Mouse (Mus musculus) adrenal gland, adult 18-20 months (tissue): ENCODE data around the gene Acox2. TPM values are rescaled to one million over a fixed set of nuclear protein-coding genes. Genes with fewer than 3 reads are reported as not detected.

ENCODE experiments used
- total RNA-seq, 2 experiments: library from RNA; stranded (reverse); gene quantifications; 1 replicate in 1 of 2; 2 replicates in 1 of 2; pipeline ENCODE4 v1.2.3; 2021

Acox2 gene
- total RNA-seq, 2 experiments from 2014 or later = 0.23 to 1.7 TPM

Other genes starting within 250 kb of the Acox2 start
- 10 to 100 TPM; 37.5 to 48.9 TPM for gene Rpp14, start 179.0 kb downstream of the Acox2 start, total RNA-seq
- 10 to 100 TPM; 73.3 to 86.3 TPM for gene Pxk, start 161.1 kb downstream of the Acox2 start, total RNA-seq
- gene Pdhb, start 86.3 kb downstream of the Acox2 start, total RNA-seq = 100 to 1,000 TPM; 377 to 745 TPM
- gene Kctd6, start 45.2 kb downstream of the Acox2 start, total RNA-seq = 10 to 100 TPM; 13.2 to 16.2 TPM
- gene Fam107a, start 58.7 kb upstream of the Acox2 start, total RNA-seq = 1 to 10 TPM; 7.4 to 8.0 TPM
- not detected for gene Oit1, start 119.4 kb upstream of the Acox2 start, total RNA-seq